Mouse (Mus musculus) thymus, postnatal 25 days (tissue): Measurements from ENCODE around the gene Gm14322.
"Not testable (repeated sequence)": the region's sequence is repeated elsewhere in the genome, so short reads cannot be mapped to it uniquely, and the experiment has no call there.

Source experiments
- DNase-seq: peaks from one replicate; pipeline ENCODE4 v3.0.0; 2022

Gm14322 gene

DNA sequence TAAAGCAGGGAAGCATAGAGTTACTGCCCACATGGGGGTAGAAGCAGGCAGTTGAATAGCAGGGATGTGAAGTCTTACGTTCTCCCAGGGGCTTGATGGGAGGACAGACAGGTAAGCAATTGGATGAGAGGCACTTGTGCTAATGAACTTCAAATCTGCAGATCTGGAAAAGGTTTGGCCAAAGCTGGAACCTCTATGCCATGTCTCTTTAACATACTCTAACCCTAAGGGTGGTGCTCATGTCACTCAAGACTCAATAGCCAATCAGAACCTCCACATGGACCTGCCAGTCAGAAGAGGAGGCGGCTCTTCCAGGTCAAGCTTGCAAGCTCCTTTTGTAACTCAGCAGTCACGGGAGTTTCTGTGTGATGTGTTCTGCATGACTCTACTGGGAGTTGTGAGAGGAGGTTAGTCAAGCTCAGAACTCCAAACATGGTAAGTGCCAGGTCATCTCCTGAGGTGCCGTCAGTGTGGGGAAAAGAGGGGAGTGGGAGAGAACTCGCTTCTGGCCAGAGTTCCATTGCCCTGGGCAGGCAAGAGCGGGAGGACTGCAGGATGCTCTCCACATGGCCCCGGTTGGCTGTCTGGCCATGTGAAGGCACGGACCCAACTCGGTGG, at the start of gene Gm14322:
Gene Gm14322 (plus strand): TSS at position 348 of the 618 bp plus-strand sequence.
- DNase-seq: peak; percentile 26

DNA sequence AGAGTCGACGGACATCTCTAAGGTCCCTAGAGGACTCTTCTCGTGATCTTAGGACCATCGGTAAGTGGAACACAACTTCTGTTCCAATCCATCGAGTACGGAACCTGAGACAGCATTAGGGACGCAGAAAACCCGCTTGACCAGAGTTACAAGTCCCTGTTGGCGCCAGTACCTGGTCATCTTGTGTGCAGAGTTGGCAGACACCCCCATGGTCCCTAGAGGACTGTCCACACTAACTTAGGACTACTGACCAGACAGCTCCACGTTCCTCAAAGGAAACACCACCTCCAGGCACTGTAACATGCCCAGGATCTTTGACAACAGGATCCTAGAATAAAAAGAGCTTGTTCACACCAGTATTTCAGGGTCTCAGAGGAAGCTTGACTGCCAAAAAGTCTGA, 17.6 kb upstream of the Gm14322 start:
- DNase-seq: not testable (repeated sequence)

DNA sequence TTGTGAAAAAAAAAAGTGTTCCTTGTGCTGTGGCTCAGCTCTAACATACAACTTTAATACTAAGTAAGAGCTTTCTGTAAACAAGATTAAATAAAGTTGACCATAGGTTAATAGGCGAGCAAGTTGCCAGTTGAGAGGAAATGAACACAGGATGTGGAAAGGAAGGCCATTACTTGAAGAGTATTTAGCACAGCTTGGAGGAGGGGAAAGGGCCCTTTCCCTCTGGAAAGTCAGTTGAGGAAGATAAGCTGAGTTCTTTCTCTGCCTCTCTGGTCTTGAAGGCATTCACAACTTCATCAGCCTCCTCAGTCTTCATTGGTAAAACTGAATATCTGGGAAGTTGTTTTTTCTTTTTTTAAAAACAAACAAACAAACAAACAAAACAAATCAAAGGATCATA, 28.3 kb downstream of the Gm14322 start:
- DNase-seq: not testable (repeated sequence)

DNA sequence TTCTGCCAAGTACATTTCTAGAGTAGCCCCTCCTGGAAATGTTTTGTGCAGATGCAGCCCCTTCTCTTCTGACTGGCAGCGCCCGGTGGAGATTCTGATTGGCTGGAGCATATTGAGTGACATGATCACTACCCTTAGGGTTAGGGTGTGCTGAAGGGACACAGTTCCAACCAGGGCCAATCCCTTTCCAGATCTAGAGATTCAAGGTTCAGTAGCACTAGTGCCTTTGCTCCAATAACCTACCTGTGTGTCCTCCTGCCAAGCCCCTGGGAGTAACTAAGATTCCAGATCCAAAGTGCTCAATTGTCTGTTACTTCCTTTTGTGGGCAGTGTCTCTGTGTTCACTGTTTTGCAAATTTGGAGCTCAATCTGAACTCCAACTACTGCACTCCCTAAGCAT, 47.1 kb downstream of the Gm14322 start:
- DNase-seq: not testable (repeated sequence)
